Mouse (Mus musculus): ENCODE data around the gene Agfg2.
"Not testable (repeated sequence)": the region's sequence is repeated elsewhere in the genome, so short reads cannot be mapped to it uniquely, and the experiment has no call there.

The Agfg2 gene

DNA sequence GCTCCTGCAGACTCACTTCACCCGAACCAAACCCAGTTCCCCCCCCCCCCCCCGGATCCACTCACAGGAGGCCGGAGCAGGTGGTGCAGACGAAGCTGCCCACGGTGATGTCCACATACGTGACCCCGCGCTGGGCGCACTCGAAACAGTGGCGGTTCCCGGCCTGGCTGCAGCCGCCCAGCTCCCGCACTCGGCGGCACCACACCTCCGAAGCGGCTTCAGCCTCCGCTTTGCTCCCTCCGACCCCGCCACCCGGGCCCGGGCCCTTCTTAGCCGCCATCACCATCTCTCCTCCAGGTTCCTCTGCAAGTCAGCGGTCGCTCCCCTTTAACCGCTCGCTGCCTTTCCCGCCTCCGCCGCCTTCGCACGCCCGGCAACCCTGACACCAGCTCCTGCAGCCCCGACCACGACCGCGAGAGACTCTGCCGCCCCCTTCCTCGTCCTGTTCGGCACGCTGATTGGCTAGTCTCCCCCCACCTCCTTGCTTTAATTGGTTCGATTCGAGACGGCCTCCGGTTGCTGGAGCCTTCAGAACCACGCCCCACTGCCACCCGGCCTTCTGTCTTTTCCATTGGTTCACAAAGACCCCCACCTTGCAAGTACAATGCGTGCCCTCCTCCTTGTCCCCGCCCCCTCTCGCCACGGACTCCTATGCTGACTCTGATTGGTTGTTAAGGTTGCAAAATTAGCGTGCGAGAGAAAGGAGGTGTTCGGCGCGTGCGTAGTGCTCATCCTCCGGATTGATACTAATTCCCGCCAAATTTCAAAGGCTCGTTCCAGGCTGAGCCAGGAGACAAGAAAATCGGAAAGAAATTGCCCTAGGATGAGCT lies at the start of gene Agfg2:
Agfg2 (minus strand) TSS at position 433 of the 830 bp plus-strand sequence.
- DNase-seq (ENCODE audit: low spot score in 2 of 2) = peak; percentile 100

DNA sequence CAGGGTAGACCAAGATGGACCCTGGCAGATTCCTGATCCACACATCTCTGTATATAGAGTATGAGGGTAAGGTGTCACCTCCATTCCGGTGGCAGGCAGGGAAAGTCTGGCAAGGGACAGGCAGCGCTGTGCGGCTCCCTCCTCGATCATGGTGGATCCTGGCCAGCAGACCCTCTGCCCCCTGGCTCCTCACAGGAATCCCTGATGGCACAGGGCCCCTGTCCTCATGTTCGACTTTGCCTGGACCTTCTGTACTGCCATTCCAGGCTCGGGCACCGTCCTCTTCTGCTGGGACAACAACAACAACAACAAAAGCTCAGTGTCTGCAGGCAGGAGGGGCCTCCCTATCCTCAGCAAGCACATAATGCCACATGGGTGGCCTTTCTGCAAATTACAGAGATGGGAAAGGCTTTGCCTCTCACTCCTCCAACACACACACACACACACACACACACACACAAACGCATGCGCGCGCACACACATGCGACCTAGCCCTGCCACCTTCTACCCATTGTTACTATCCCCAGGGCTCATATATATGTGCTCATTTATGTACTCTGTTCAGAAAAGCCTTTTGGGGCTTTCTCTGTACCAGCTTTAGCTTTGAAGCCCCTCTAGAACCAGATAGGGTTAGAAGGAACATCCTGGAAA lies 49.2 kb upstream of the Agfg2 start:
- no peak for DNase-seq (ENCODE audit: low spot score in 2 of 2)

DNA sequence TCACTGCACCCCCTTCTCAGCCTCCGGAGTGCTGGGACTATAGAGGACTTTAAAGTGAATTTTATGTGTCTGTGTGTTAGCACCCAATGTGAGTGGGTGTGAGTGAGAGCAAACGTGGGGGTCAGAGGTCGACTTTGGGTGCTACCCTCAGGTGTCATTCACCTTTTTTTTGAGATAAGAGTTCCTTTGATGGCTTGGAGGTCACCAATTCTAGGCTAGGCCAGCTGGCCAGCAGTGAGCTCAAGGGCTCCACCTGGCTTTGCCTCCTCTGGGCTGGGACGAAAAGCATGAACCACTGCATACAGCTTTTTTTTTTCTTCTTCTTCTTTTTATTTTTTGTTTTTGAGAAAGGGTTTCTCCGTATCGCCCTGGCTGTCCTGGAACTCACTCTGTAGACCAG lies 42.2 kb upstream of the Agfg2 start:
- DNase-seq (ENCODE audit: low spot score in 2 of 2) = no peak

DNA sequence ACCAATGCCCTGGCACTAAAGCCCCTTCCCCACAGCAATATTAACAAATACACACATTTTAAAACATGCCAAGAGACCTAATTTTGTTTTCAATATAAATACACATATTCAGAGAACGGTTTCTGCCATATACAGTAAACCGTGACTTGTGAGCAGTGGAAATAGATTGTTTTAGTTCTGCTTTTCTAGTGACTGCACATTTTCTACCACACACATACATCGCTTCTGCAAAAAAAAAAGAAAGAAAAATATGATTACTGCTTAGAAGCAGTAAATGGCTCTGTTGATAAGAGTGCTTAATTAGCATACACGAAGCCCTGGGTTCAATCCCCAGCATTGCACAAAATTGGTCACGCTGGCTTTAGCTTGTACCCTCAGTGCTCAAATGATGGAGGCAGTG lies 39.3 kb upstream of the Agfg2 start:
- no peak for DNase-seq (ENCODE audit: low spot score in 2 of 2)

DNA sequence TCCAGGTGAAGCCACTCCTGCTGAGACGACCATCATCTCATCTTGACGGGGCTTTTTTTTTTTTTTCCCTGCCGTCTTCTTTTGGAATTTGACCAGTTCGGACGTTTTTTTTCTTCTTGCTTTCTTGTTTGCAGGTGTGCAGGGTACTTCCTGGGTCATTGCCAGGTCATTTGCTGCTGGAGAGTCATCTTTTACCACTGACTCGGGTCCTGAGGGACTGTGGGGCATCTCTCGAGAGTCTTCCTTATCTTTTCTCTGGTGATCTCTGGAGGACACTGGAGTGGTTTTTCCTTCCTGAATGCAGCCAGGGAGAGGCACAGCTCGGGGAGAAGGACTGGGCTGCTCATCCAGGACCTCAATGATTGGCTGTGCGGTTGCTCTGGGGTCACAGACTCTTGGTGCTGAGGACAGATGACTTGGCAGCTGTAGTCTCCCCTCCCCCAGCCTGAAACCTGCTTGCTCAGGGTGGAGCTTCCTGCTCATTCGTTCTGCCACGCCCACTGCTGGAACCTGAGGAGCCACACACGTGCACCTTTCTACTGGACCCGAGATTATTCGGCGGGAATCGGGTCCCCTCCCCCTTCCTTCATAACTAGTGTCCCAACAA lies 36.1 kb upstream of the Agfg2 start:
- DNase-seq (ENCODE audit: low spot score in 2 of 2) = not testable (repeated sequence)

DNA sequence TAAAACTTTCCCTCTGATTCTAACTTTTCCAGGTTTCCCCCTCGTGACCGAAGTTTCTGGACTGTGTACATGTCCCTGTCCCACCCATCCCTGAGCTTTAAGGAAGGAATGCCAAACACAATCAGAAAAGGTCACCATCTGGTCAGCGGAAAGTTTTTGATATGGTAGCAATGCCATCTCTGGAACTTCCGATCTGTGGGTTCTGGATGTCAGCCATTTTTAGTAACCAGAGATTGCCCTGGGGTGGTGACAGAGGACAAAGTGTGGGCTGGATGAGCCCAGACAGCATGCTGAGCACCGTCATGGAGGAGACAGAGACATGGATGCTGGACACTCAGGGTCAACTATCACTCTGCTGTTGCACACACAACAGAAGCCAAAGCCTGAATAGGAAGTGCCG lies 34.6 kb upstream of the Agfg2 start:
- DNase-seq (ENCODE audit: low spot score in 2 of 2) = no peak

DNA sequence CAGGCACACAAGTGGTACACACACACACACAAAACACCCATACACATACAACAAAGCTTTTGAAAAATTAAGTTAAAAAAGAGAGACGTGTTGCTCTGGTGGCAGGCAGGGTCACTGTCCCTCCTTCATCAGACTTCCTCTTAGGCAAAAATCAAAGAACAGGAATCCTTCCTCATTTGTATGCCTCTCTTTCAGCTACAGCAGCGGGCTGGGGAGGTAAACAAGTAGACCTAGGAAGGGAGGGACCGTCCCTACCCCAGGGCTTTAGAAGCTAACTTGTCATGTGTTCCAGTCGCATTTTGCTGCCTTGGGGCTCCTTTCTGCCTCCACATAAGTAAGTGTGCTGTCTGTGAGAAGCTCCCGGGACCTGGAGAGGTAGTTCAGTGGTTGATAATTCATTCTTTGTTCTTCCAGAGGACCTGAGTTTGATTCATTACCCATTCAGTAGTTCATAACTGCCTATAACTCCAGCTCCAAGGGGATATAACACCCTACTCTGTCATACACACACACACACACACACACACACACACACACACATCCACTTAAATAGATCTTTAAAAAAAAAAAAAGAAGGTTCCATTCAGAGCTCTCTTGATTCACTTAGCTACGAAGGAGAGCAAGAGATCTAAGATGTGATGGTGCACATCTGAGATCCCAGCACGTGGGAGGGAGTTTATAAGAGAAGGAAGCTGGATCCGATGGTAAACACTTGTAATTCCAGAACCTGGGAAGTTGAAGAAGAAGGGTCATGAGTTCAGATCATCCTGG lies 33.7 kb upstream of the Agfg2 start:
- DNase-seq (ENCODE audit: low spot score in 2 of 2) = no peak

DNA sequence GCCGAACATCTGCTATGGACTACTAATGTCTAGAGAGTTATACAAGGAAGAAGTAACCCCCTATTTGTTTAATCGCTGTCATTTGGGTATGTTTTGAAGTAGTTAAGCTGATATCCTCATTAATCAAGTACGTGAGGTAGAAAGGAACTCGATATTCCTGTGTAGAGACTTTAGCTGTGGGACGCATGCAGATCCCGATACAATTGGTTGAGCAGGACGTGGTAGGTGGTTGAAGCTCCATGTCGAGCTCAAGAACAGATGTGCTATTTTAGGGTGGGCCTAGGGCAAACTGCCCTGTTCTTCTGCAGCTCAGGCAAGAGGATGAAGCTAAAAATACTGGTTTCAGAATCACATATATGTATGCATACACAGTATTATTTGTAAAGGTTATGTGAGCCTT lies 31.2 kb upstream of the Agfg2 start:
- DNase-seq (ENCODE audit: low spot score in 2 of 2) = no peak

DNA sequence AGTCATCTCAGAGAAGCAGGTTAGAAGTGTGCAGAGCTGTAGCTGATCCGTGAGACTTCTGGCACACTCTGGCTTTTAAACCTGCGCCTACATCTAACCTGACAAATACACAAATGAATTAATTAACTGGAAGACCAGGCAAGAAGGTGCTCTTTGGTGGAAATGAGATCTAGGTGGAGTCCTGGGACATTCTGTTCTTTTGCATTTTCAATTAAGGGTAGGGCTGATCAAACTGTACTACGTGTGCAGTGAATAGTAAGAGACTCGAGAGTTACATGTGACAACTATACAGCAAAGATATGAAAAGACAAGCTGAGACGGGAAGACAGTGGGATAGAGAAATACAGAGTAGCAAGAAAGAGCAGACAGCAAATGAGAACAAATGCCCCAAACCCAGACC lies 28.9 kb upstream of the Agfg2 start:
- no peak for DNase-seq (ENCODE audit: low spot score in 2 of 2)

DNA sequence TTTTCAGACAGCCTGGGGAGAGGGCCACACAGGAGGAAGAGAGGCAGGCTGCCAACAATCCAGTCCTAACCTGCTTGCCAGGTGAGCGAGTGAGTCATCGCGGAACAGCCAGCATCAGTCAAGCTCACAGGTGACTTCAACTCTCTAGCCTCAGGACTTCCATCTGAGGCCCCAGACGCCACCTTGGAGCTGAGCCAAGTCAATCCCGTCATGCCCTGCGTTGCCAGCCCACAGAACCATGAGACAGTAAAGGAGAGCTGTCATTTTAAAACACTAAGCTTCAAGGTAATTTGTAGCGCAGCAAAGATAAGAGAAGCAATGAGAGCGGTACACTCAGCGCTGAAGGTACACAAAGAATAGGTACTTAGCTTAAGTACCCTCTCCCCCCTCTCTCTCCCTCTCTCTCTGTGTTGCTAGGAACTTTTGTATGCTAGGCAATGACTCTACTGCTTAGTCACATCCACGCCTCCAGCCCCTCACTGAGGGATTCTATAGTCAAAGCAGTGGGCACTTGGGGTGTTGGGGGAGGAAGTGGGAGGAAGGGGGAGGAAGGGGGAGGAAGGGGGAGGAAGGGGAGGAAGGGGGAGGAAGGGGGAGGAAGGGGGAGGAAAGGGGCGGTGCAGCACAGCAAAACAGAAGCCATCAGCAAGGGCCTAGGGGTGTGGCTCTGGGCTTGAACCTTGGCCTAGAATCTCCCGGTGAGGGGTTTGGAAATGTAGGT lies 22.5 kb upstream of the Agfg2 start:
- DNase-seq (ENCODE audit: low spot score in 2 of 2) = no peak

DNA sequence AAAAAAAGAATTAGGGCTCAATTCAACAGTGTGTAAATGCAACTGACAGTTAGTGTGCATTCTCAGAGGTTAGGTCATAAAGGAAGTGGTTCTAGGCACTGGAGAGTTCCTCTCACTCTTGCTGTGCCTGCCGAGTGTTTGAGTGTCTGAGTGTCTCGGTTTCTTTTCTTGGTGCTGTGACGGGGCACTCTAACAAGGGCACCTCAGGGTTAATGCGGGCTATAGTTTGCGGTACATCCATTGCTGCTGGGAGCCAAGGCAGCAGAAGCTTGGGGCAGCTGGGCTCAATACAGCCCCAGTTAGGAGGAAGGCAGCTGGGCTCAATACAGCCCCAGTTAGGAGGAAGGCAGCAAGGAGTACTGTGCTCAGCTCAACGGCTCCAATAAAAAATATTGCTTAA lies 20.7 kb upstream of the Agfg2 start:
- DNase-seq (ENCODE audit: low spot score in 2 of 2) = no peak

DNA sequence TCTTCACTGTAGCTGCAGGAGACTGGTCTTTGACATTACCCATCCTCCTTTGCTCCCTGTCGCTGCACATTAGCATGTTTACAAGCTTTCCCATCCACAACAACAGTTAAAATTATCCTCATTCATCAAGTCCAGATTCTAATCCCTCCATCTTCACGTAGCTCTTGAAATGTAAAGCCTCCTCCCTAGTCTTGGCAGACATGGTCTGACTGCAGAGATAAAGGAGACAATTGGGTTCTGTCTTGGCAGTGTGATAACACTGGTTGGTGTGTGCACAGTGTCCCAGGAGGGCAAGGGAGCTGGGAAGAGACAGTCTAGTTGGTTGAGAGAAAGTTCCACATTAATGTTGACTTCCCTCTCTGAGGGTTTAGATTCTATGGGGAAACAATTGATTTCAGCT lies 15.3 kb upstream of the Agfg2 start:
- no peak for DNase-seq (ENCODE audit: low spot score in 2 of 2)

DNA sequence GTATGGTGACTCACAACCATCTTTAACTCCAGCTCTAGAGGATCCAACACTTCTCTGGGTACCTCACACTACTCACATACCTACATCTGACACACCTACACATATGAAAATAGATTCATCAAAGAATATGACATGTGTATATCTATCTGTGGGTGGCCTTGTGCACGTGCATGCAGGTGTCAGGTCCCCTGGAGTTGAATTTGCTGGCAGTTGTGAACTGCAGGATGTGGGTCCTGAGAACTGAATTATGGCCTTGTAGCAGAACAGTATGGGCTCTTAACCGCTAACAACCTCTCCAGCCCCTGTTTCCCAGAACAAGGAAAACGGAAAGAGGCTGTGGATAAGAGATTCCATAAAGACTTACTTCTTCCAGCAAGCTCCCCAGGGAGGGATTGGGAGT lies 14.6 kb upstream of the Agfg2 start:
- no peak for DNase-seq (ENCODE audit: low spot score in 2 of 2)

DNA sequence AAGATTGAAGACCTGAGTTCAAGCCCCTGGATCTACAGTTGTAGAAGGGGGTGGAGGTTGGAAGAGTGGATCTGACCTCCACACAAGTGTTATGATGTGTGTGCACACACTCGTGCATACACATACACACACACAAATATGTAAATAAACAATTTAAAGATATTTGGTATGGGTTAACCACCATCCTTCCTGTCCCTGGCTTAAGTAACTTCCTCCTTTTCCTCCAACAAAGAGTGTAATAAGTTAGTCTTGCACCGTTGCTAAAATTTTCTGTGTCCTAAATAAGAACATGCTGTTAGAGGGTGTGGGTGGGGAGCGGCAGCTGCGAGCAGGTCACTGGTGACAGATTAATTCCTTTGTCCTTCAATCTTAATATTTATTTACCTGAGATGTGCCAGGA lies 11.4 kb upstream of the Agfg2 start:
- DNase-seq (ENCODE audit: low spot score in 2 of 2) = no peak

DNA sequence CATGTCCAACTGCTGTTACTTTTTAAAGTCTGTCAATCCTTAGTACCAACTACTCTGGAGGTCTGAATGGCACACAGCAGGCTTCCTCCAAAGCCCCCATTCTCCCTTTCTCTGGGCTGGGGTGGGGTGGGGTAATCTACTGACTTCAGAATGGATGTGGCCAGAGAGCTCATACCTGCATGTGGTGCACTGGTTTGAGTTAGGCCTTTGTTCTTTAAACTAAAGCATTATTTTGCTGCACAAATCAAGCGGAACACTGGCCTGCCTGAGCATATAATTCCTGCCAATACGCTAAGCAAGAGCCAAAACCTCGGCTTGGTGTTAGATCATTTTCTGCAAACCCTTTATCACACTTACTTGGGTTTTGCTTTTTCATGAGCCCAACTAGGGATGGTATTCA lies 10.3 kb upstream of the Agfg2 start:
- no peak for DNase-seq (ENCODE audit: low spot score in 2 of 2)

DNA sequence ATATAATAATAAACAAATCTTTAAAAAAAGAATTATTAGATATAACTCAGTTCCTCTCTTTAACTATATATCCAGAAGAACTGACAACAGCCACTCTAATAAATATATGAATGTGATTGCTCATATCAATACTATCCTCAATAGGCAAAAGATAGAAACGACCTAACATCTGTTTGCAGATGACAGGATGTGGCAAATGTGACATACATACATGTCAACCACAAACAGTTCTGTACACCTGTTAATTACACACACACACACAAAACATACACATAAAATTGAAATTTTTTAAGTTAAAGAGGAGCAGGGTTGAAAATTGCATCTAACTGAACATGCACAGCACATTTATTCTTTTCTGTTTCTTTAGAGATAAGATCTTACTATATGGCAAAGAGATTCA lies 7.4 kb upstream of the Agfg2 start:
- no peak for DNase-seq (ENCODE audit: low spot score in 2 of 2)

DNA sequence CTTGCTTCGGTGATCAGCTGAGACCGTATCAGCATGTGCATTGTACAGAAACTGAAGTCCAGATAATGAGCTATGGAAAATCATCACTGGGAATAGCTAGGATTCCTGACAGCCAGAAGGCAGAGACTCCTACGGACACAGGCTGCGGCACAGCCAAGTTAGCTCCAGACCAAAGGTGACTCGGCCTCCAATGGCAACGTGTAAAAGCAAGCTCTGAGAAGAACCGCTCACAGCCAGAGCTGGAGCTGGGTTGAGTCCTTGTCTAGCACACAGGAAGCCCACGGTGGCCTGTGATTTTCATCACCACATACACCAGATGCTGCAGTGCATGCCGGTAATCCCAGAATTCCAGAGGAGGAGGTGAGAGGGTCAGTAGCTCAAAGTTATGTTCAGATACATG lies 6.0 kb upstream of the Agfg2 start:
- DNase-seq (ENCODE audit: low spot score in 2 of 2) = no peak

DNA sequence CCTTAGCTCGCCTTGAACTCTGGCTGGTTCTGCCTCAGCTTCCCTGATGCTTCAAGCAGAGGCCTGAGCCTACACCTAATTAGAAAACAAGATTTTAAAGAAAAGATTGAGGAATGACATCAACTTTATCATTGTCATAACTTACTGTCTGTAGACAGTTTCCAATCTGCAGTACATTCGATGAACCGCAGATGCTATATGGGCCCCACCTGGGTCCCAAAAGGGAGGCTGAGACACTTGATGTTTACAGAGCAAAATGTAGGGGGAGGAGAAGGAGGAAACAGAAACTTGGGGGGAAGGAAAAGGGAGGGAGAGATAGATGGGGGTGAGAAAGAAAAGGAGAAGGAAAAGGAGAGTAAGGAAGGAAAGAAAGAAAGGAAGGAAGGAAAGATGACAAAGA lies 5.4 kb upstream of the Agfg2 start:
- no peak for DNase-seq (ENCODE audit: low spot score in 2 of 2)

DNA sequence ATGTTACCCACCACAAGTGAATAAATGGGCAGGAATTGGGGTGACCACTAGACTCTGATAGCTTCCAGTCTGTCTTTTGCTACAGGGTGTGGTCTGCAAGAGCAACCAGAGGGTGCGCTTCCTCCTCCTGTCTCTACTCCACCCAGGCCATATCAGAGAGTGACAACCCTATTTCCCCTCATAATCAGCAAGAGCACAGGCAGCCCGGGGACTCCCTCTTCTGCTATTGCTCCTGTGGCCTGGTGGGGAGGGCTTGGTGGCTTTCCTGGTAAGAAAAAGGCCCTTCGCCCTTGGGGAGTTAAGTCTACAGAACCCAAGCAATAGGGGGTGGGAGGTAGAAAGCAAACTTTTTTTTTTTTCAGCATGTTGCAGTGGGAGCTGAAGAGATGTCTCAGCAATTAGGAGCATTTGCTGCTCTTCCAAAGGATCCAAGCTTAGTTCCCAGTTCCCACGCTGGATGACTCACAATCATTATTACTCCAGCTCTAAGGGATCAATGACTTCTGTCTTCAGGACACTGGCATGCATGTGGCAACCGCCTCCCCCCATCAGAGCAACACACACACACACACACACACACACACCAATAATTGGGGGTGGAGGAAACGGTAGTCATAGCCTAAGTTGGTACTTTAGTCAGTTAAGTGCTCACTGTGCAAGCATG lies 1.7 kb upstream of the Agfg2 start:
- no peak for DNase-seq (ENCODE audit: low spot score in 2 of 2)

DNA sequence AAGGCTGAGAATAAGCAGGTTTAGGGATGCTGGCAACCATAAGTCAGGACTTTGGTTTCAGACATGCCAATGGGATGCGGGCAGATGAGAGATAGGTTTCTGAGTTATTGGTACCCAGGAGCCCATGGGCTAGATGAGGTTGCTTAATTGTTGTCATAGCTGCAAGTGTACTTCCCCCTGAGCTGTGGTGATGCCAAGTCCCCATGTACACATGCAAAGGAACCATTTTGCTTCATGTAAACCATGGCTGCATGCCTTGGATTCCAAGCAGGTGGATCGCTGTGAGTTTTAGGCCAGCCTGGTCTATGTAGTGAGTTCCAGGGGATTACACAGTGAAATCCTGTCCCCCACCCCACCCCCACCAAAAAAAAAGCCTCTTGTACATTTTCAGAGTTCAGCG lies 1.1 kb upstream of the Agfg2 start:
- no peak for DNase-seq (ENCODE audit: low spot score in 2 of 2)
